ENCODE assay signal across 8 mouse cellular contexts in genomic region chr1:171238463-171238862, GRCm38 (mm10). TPM values are rescaled to one million over a fixed set of nuclear protein-coding genes. Genes with fewer than 3 reads are reported as not detected.
DNase-seq lines count a peak whose midpoint lies in the region; ATAC-seq lines count a peak whose summit lies in the region.

No protein-coding gene starts in this region.

- no peaks in the 10 kb centered on the region for H3K4me1 ChIP-seq in hindbrain, embryonic 10.5 days (replicated peaks)
- no peaks in the 10 kb centered on the region for H3K4me1 ChIP-seq in hindbrain, embryonic 12.5 days

- DNase-seq in hindbrain, embryonic 10.5 days (ENCODE audit: low spot score), result peak; percentile 59
- DNase-seq in CD4-positive helper T cell, adult 2 months (ENCODE audit: low read depth, low spot score), result peak; percentile 61
- DNase-seq in adipocyte (ENCODE audit: low spot score) (peak; percentile 62), liver (peak; percentile 68)
- peak; percentile 57 to 58 for DNase-seq in gastrocnemius, adult 8-10 months (ENCODE audit: low spot score in 2 of 2)
- DNase-seq in natural killer cell, adult 2 months (ENCODE audit: low spot score in 2 of 2), result peak; percentile 63 to 69
- DNase-seq in ovary, postnatal 10 days (ENCODE audit: low spot score), result no peak

- H3K9me3 ChIP-seq in hindbrain, embryonic 10.5 days, result no peaks in the 10 kb centered on the region
- H3K9me3 ChIP-seq in hindbrain, embryonic 12.5 days (replicated peaks), result no peaks in the 10 kb centered on the region

- 77% methylated on average over 14 of the region's 14 CpGs for WGBS in hindbrain, embryonic 10.5 days
- WGBS in hindbrain, embryonic 12.5 days, result 80% methylated on average over 14 of the region's 14 CpGs

- peaks cover 100% of the 10 kb centered on the region for H3K36me3 ChIP-seq in hindbrain, embryonic 10.5 days
- peaks cover 92% of the 10 kb centered on the region for H3K36me3 ChIP-seq in hindbrain, embryonic 12.5 days

- ATAC-seq in hindbrain, embryonic 12.5 days (ENCODE audit: low FRiP score), result no peak

- no peak overlapping the region for H3K27ac ChIP-seq in hindbrain, embryonic 10.5 days
- H3K27ac ChIP-seq in hindbrain, embryonic 12.5 days, result no peak overlapping the region

- no peak overlapping the region for H3K4me3 ChIP-seq in hindbrain, embryonic 10.5 days
- no peak overlapping the region for H3K4me3 ChIP-seq in hindbrain, embryonic 12.5 days

- H3K27me3 ChIP-seq in hindbrain, embryonic 10.5 days (ENCODE audit: insufficient read depth, poor library complexity, severe bottlenecking), result no peaks in the 10 kb centered on the region
- H3K27me3 ChIP-seq in hindbrain, embryonic 12.5 days, result no peaks in the 10 kb centered on the region

- no peak overlapping the region for H3K9ac ChIP-seq in hindbrain, embryonic 12.5 days

- no peak overlapping the region for H3K4me2 ChIP-seq in hindbrain, embryonic 12.5 days (replicated peaks)

RNA-seq across cellular contexts. Expression of gene Fcer1g, which starts 4.3 kb away (rescaled TPM):
- 16.3 and 22.8 TPM in 2 replicates for polyA plus RNA-seq in hindbrain, embryonic 10.5 days (2016; fragmentation: Nextera tagmentation; extraction: Ambion mirVana)
- 22.1 and 24.1 TPM in 2 replicates for polyA plus RNA-seq in hindbrain, embryonic 12.5 days (2016; fragmentation: Nextera tagmentation; extraction: Ambion mirVana)
- 1 to 10 TPM in 3 of 4 experiments, under 1 TPM in 1; 0.85 to 3.1 (median 2.3) TPM for total RNA-seq in gastrocnemius, adult 8-10 months (2022)

RNA-seq across cellular contexts. Expression of gene Adamts4, which starts 11.8 kb away (rescaled TPM):
- polyA plus RNA-seq in hindbrain, embryonic 10.5 days (2016; fragmentation: Nextera tagmentation; extraction: Ambion mirVana), result 10.4 and 13.0 TPM in 2 replicates
- polyA plus RNA-seq in hindbrain, embryonic 12.5 days (2016; fragmentation: Nextera tagmentation; extraction: Ambion mirVana), result 8.5 and 10.6 TPM in 2 replicates
- under 1 TPM in 2 of 4 experiments, not detected in 2; 0.09 to 0.36 TPM for total RNA-seq in gastrocnemius, adult 8-10 months (2022)

RNA-seq across cellular contexts. Expression of gene Ndufs2, which starts 12.7 kb away (rescaled TPM):
- 250 and 275 TPM in 2 replicates for polyA plus RNA-seq in hindbrain, embryonic 10.5 days (2016; fragmentation: Nextera tagmentation; extraction: Ambion mirVana)
- polyA plus RNA-seq in hindbrain, embryonic 12.5 days (2016; fragmentation: Nextera tagmentation; extraction: Ambion mirVana), result 209 and 227 TPM in 2 replicates
- total RNA-seq in gastrocnemius, adult 8-10 months (2022), result 100 to 1,000 TPM; 830 to 997 (median 868) TPM

RNA-seq across cellular contexts. Expression of gene Apoa2, which starts 13.6 kb away (rescaled TPM):
- 3.4 and 4.7 TPM in 2 replicates for polyA plus RNA-seq in hindbrain, embryonic 10.5 days (2016; fragmentation: Nextera tagmentation; extraction: Ambion mirVana)
- 2.7 and 4.2 TPM in 2 replicates for polyA plus RNA-seq in hindbrain, embryonic 12.5 days (2016; fragmentation: Nextera tagmentation; extraction: Ambion mirVana)
- total RNA-seq in gastrocnemius, adult 8-10 months (2022), result 1 to 10 TPM in 2 of 4 experiments, not detected in 2; 1.5 to 6.1 TPM

RNA-seq across cellular contexts. Expression of gene Tomm40l, which starts 16.1 kb away (rescaled TPM):
- polyA plus RNA-seq in hindbrain, embryonic 10.5 days (2016; fragmentation: Nextera tagmentation; extraction: Ambion mirVana), result 33.1 and 36.2 TPM in 2 replicates
- 28.1 and 31.9 TPM in 2 replicates for polyA plus RNA-seq in hindbrain, embryonic 12.5 days (2016; fragmentation: Nextera tagmentation; extraction: Ambion mirVana)
- 10 to 100 TPM; 46.4 to 50.9 (median 50.4) TPM for total RNA-seq in gastrocnemius, adult 8-10 months (2022)
